Mouse (Mus musculus) lung, adult 2 months (tissue): ENCODE measurements around the gene Zbed5. TPM values are rescaled to one million over a fixed set of nuclear protein-coding genes. Genes with fewer than 3 reads are reported as not detected.
"Not testable (repeated sequence)": the region's sequence is repeated elsewhere in the genome, so short reads cannot be mapped to it uniquely, and the experiment has no call there.

Source experiments
- DNase-seq: peaks from one replicate; pipeline ENCODE4 v3.0.0; 2022
- H3K4me1 ChIP-seq: fragments of 200-500 bp; 2 replicates; pipeline ENCODE4 v1.6.1; 2011; ENCODE audit warnings: low read length; ENCODE audit not compliant: control insufficient read depth, insufficient read depth
- H3K4me3 ChIP-seq: fragments of 200-500 bp; replicated peaks from 2 replicates; pipeline ENCODE3; 2011; ENCODE audit warnings: low read depth, mild to moderate bottlenecking, control low read depth, low read length; ENCODE audit errors: extremely low read depth
- CTCF ChIP-seq: fragments of 200-500 bp; IDR thresholded peaks from 2 replicates; pipeline ENCODE4 v1.5.1; 2011; ENCODE audit warnings: mild to moderate bottlenecking, low read length, control low read depth; ENCODE audit not compliant: insufficient read depth
- POLR2A ChIP-seq: fragments of 200-500 bp; IDR thresholded peaks from 2 replicates; pipeline ENCODE4 v1.6.1; 2011; ENCODE audit warnings: low read depth, mild to moderate bottlenecking, control low read depth, low read length, borderline replicate concordance; ENCODE audit errors: extremely low read depth
- WGBS: fragments of 180-500 bp; shearing (Covaris S2); methylation state at CpG from one replicate; pipeline ENCODE4 v1.1.7; 2018; 5-methylcytosine and 5-hydroxymethylcytosine counted together
- polyA plus RNA-seq: library from polyadenylated mRNA; depleted of rRNA; stranded (reverse); fragments of >200 nt; gene quantifications from 2 replicates; pipeline ENCODE4 v1.2.3, GENCODE M21; 2012

Zbed5 gene
- polyA plus RNA-seq, 1 experiment: 0.95 TPM

DNA sequence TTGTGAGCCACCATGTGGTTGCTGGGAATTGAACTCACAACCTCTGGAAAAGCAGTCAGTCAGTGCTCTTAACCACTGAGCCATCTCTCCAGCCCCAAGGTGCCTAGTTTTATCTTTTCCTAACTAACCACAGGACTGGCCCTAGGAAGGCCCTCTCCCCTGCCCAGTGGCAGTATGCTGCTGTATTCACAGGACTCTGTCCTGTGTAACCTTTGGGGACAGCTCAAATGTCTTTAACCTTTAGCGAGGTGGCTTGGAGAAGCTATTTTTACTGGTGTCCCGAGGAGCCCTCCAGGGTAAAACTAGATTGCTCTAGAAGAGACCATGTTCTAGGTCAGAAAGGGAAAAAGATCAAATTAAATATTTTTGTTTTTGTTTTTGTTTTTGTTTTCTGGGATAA is 24.3 kb upstream of the Zbed5 start:
- H3K4me1 ChIP-seq: no peaks in the 10 kb centered on the region
- no peak for DNase-seq
- 85% methylated on average over 2 of the region's 2 CpGs for WGBS
- H3K4me3 ChIP-seq: no peak overlapping the region
- TF ChIP-seq CTCF (no peak), POLR2A (no peak)

DNA sequence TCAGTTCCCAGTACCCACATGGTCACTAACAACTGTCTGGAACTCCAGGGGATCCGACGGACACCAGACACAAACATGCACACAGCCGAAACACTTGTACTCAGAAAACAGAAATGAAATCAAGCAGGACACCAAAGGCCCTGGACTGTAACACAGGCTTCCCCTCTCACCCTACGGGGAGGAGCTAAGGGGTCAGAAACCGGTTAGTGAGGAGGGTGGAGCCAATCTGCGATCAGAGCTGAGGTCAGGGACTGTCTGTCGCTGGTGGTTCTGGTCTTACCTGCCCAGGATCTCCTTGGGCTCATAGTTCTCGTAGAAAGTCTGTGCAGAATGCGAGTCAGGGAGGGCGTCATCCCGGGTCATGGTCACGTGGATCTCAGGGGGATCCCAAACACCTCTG is 21.6 kb upstream of the Zbed5 start:
- WGBS: 74% methylated on average over 12 of the region's 12 CpGs
- no peak for DNase-seq
- Histone ChIP-seq H3K4me1 (no peaks in the 10 kb centered on the region), H3K4me3 (no peak overlapping the region)
- TF ChIP-seq POLR2A (no peak), CTCF (no peak)

DNA sequence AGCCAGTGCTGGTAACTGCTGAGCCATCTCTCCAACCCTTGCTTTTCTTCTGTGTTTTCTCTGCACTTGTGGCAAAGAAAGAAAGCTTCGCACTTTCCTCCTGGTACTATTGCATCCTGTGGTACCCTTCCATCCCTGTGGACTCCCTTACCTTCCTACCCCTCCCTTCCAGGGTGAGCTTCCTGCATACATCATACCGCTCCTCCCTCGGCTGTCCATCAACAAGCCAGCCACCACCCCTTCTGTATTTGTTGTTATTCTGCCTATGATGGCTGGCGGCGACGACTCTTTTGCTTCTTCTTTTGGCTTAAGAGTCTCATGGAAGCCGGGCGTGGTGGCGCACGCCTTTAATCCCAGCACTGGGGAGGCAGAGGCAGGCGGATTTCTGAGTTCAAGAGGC is 20.4 kb upstream of the Zbed5 start:
- WGBS: 73% methylated on average over 11 of the region's 11 CpGs
- no peak for DNase-seq
- no peak overlapping the region for H3K4me3 ChIP-seq
- no peaks in the 10 kb centered on the region for H3K4me1 ChIP-seq
- TF ChIP-seq CTCF (no peak), POLR2A (no peak)

DNA sequence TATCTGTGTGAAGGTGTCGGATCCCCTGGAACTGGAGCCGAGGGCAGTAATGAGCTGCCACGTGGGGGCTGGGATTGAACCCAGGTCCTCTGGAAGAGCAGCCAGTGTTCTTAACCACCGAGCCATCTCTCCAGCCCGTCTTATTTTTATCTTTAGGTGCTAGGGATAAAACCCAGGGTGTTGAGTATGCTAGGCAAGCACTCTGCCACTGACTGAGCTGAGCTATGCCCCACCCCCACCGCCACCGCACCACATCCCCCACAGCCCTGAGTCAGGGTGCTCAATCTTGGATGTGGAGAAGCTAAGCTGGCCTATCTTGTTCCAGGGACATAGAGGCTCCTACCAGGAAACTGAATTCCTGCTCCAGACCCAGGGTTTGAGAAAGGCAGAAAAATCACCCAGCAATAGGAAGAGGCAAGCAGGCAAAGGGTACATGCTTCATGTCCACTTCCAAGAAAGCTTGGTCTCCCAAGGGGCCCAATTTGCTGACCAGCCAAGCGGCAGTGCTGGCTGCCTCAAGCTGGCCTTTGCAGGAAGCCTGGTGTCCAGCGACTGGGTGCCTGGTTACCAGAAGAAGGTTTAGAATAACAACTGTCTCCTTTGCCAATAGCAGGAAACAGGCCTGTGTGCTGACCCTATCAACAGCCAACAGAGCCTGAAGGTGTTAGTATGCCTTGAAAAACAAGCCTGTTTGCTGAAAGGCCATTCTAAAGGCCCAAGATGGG is 17.6 kb upstream of the Zbed5 start:
- no peak for DNase-seq
- 66% methylated on average over 9 of the region's 9 CpGs for WGBS
- TF ChIP-seq POLR2A (no peak), CTCF (no peak)
- no peak overlapping the region for H3K4me3 ChIP-seq
- no peaks in the 10 kb centered on the region for H3K4me1 ChIP-seq

DNA sequence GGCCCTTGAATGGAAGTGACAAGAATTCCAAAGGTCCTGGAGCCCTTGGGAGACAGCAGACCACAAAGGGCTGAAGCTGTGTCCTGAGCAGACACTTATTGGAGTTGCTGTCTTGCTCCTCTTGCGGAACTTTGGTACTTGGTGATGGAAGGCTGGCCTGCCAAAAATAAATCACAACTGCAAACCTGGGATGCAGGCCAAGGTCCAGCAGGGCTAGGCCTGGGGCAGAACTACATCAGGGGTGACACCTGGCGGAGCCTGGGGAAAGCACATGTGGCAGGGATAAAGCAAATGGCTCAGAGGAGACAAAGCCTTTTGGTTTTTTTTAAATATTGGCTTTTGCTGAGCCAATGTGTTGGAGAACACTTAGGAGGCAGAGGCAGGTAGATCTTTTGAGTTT is 16.6 kb upstream of the Zbed5 start:
- 40% methylated on average over 2 of the region's 2 CpGs for WGBS
- DNase-seq: peak; percentile 24
- Histone ChIP-seq H3K4me1 (no peaks in the 10 kb centered on the region), H3K4me3 (no peak overlapping the region)
- TF ChIP-seq POLR2A (no peak), CTCF (peak; percentile 68)

DNA sequence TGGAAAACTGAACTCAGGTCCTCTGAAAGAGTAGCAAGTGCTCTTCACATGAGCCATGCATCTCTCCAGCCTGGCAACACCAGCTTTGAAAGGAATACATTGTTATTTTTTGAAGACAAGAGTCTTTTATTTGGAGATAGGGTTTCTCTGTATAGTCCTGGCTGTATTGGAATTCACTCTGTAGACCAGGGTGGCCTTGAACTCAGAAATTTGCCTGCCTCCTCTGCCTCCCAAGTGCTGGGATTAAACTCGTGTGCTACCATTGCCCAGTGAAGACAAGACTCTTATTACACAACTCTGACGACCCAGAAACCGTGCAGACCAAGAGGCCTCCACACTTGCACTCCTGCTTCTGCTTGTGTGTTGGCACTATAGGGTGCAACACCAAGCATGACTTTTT is 15.6 kb upstream of the Zbed5 start:
- no peak overlapping the region for H3K4me3 ChIP-seq
- H3K4me1 ChIP-seq: no peaks in the 10 kb centered on the region
- WGBS: 64% methylated on average over 3 of the region's 3 CpGs
- DNase-seq: no peak
- TF ChIP-seq POLR2A: no peak
- TF ChIP-seq CTCF: no peak

DNA sequence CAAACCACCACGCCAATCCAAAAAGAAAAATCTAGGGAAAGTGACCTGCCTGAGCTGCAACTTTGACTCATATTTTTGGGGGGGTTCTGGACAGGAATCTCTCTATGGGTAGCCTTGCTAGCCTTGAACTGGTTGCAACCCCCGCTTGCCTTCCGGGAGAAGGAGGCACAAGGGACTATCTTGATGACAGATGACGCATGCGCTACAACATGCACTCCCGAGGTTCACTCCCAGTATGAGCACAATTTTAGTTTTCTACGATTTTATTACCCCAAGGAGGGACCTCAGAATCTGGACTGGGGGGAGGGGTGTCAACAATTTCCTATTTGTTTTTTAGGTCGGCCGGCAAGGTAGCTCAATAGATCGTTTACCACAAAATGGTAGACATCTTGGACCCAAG is 9.3 kb upstream of the Zbed5 start:
- 11% methylated on average over 10 of the region's 10 CpGs for WGBS
- peak overlapping the region; percentile 80 for H3K4me3 ChIP-seq
- no peak for TF ChIP-seq CTCF
- no peak for TF ChIP-seq POLR2A
- H3K4me1 ChIP-seq: peaks cover 3% of the 10 kb centered on the region; the same call in 1 of the 2 replicates
- no peak for DNase-seq

DNA sequence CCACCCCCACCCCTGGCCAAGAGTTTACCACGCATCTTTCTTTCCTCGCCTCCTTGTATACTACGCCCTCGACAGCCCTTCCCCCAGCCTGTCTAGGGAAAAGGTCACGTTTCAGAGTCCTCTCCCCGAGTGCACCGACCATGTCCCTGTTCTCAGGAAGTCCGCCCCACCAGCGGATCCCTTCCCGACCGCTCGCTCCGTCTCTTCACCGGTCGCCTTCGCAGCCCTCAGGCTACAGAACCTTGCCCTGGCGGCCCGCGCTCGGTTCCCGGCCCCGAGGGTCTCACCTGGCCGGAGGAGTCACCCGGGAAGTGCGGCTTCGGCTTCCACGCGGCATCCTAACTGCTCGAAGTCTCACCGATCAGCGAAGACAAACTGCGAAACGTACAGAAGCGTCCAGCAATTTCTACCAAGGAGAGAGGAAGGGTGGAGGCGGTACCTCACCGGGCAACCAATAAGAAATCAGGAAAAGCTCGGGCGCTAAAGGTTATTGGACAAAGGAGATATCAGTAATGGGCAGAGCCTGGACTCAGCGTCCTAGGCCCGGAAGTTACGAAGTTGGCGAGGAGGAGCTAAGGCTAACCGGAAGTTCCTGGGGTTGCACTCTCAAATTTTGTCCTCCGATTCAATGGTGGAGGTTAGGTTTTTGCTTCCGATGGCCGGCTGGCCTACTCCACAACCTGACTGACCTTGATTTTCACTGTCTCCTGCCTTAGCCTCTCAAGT is 8.4 kb upstream of the Zbed5 start, which contains the start of gene Chchd2:
Chchd2 (minus strand) TSS at position 560 of the 726 bp plus-strand sequence.
- DNase-seq: peak; percentile 92
- Histone ChIP-seq H3K4me1 (peaks cover 3% of the 10 kb centered on the region; the same call in 1 of the 2 replicates), H3K4me3 (peak within 1 kb of the TSS; percentile 80)
- TF ChIP-seq CTCF (no peak), POLR2A (peak; percentile 82)
- under 1% methylated on average over 46 of the region's 46 CpGs for WGBS

DNA sequence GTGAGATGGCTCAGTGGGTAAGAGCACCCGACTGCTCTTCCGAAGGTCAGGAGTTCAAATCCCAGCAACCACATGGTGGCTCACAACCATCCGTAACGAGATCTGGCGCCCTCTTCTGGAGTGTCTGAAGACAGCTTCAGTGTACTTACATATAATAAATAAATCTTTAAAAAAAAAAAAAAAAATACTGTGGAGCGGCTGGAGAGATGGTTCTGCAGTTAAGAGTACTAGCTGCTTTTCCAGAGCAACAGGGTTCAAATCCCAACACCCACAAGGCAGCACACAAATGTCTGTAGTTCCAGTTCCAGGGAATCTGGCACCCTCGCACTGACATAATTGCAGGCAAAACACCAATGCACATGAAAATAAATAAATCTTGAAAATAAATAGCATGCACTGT is 5.1 kb upstream of the Zbed5 start:
- not testable (repeated sequence) for DNase-seq, H3K4me1 ChIP-seq, H3K4me3 ChIP-seq
- WGBS: 54% methylated on average over 7 of the region's 7 CpGs

DNA sequence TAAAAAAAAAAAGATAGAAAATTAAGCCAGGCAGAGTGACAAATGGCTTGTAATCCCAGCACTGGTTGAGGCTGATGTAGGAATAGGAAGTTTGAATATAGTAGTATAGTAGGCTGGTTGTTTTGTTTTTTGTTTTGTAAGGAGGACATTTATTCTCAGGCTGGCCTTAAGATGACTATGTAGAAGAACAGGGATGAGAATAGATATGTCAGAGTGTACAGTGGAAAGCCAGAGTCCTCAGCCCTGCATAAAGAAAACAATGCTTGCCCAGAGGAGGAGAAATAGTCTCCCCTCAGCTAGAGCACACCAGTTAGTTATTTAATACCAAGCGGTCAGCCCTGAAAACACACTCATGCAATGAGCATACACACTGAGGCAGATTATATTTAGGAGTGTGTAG is 2.9 kb downstream of the Zbed5 start, which contains the start of gene Phkg1:
Phkg1 (minus strand) TSS at position 101 of the 400 bp plus-strand sequence.
- WGBS: 100% methylated on average over 1 of the region's 1 CpGs
- TF ChIP-seq CTCF: no peak

More for the DNA sequence above, 2.9 kb downstream of the Zbed5 start, which contains the start of gene Phkg1:
- Histone ChIP-seq H3K4me1 (no peaks in the 10 kb centered on the region), H3K4me3 (no peak within 1 kb of the TSS)
- no peak for DNase-seq
